Mouse (Mus musculus): ENCODE results near the gene Rreb1. TPM values are rescaled to one million over a fixed set of nuclear protein-coding genes. Genes with fewer than 3 reads are reported as not detected.

Rreb1 gene
- polyA plus RNA-seq, 1 experiment from 2014 or later = 14.1 TPM

- Histone ChIP-seq H3K36me3 (ENCODE audit: control insufficient read depth, insufficient read depth, low read length) (no peaks in the 10 kb centered on the region), H3K9me3 (replicated peaks; ENCODE audit: control insufficient read depth, low read length) (0 out of 2 replicates have a peak, but pooled peaks cover 5% of the 10 kb centered on the region), H3K4me3 (replicated peaks; ENCODE audit: low read length) (no peak overlapping the region), H3K4me2 (ENCODE audit: low read depth, low read length) (no peak overlapping the region), H3K27ac (ENCODE audit: low read length) (peak overlapping the region; percentile 71), H3K4me1 (ENCODE audit: control insufficient read depth, insufficient read depth, low read length) (peaks cover 5% of the 10 kb centered on the region; the same call in 1 of the 2 replicates), H3K27me3 (ENCODE audit: control insufficient read depth, insufficient read depth, low read length) (no peaks in the 10 kb centered on the region), H3K9ac (ENCODE audit: low read length) (no peak overlapping the region)
- peak; percentile 78; the same call in 1 of the 2 replicates for ATAC-seq (ENCODE audit: insufficient read depth, low FRiP score)
- 33% methylated on average over 9 of the region's 9 CpGs for WGBS
These were observed 26.8 kb upstream of the Rreb1 start for GRCm38 (mm10) chr13:37751154-37751950.

GRCm38 (mm10) chr13:37759341-37760012 is 18.7 kb upstream of the Rreb1 start:
- ATAC-seq (ENCODE audit: insufficient read depth, low FRiP score) = no peak
- Histone ChIP-seq H3K36me3 (ENCODE audit: control insufficient read depth, insufficient read depth, low read length) (no peaks in the 10 kb centered on the region), H3K9me3 (replicated peaks; ENCODE audit: control insufficient read depth, low read length) (0 out of 2 replicates have a peak, but pooled peaks cover 1% of the 10 kb centered on the region), H3K4me3 (replicated peaks; ENCODE audit: low read length) (no peak overlapping the region), H3K27me3 (ENCODE audit: control insufficient read depth, insufficient read depth, low read length) (no peaks in the 10 kb centered on the region), H3K9ac (ENCODE audit: low read length) (no peak overlapping the region), H3K4me1 (ENCODE audit: control insufficient read depth, insufficient read depth, low read length) (0 out of 2 replicates have a peak, but pooled peaks cover 6% of the 10 kb centered on the region), H3K27ac (ENCODE audit: low read length) (no peak overlapping the region), H3K4me2 (ENCODE audit: low read depth, low read length) (no peak overlapping the region)
- 73% methylated on average over 10 of the region's 10 CpGs for WGBS

- no peak for ATAC-seq (ENCODE audit: insufficient read depth, low FRiP score)
- WGBS = 35% methylated on average over 3 of the region's 3 CpGs
- H3K27ac ChIP-seq (ENCODE audit: low read length) = no peak overlapping the region
- 0 out of 2 replicates have a peak, but pooled peaks cover 6% of the 10 kb centered on the region for H3K4me1 ChIP-seq (ENCODE audit: control insufficient read depth, insufficient read depth, low read length)
- no peak overlapping the region for H3K4me2 ChIP-seq (ENCODE audit: low read depth, low read length)
- no peaks in the 10 kb centered on the region for H3K36me3 ChIP-seq (ENCODE audit: control insufficient read depth, insufficient read depth, low read length)
- H3K4me3 ChIP-seq (replicated peaks; ENCODE audit: low read length) = no peak overlapping the region
- no peak overlapping the region for H3K9ac ChIP-seq (ENCODE audit: low read length)
- no peaks in the 10 kb centered on the region for H3K27me3 ChIP-seq (ENCODE audit: control insufficient read depth, insufficient read depth, low read length)
- no peaks in the 10 kb centered on the region for H3K9me3 ChIP-seq (replicated peaks; ENCODE audit: control insufficient read depth, low read length)
These were observed 18.2 kb upstream of the Rreb1 start for GRCm38 (mm10) chr13:37760013-37760342.

GRCm38 (mm10) chr13:37760373-37760772 is 17.8 kb upstream of the Rreb1 start:
- Histone ChIP-seq H3K9ac (ENCODE audit: low read length) (no peak overlapping the region), H3K36me3 (ENCODE audit: control insufficient read depth, insufficient read depth, low read length) (no peaks in the 10 kb centered on the region), H3K9me3 (replicated peaks; ENCODE audit: control insufficient read depth, low read length) (0 out of 2 replicates have a peak, but pooled peaks cover under 1% of the 10 kb centered on the region), H3K4me1 (ENCODE audit: control insufficient read depth, insufficient read depth, low read length) (0 out of 2 replicates have a peak, but pooled peaks cover 6% of the 10 kb centered on the region), H3K27me3 (ENCODE audit: control insufficient read depth, insufficient read depth, low read length) (no peaks in the 10 kb centered on the region), H3K4me2 (ENCODE audit: low read depth, low read length) (no peak overlapping the region), H3K27ac (ENCODE audit: low read length) (no peak overlapping the region), H3K4me3 (replicated peaks; ENCODE audit: low read length) (no peak overlapping the region)
- WGBS = 68% methylated on average over 3 of the region's 3 CpGs
- no peak for ATAC-seq (ENCODE audit: insufficient read depth, low FRiP score)

GRCm38 (mm10) chr13:37760957-37761941 is 17.0 kb upstream of the Rreb1 start:
- Histone ChIP-seq H3K27ac (ENCODE audit: low read length) (peak overlapping the region; percentile 64), H3K9ac (ENCODE audit: low read length) (peak overlapping the region; percentile 27; the same call in 1 of the 2 replicates), H3K4me2 (ENCODE audit: low read depth, low read length) (peak overlapping the region; percentile 4; the same call in 1 of the 2 replicates), H3K27me3 (ENCODE audit: control insufficient read depth, insufficient read depth, low read length) (no peaks in the 10 kb centered on the region), H3K9me3 (replicated peaks; ENCODE audit: control insufficient read depth, low read length) (0 out of 2 replicates have a peak, but pooled peaks cover 3% of the 10 kb centered on the region), H3K36me3 (ENCODE audit: control insufficient read depth, insufficient read depth, low read length) (no peaks in the 10 kb centered on the region), H3K4me3 (replicated peaks; ENCODE audit: low read length) (no peak overlapping the region), H3K4me1 (ENCODE audit: control insufficient read depth, insufficient read depth, low read length) (0 out of 2 replicates have a peak, but pooled peaks cover 6% of the 10 kb centered on the region)
- 42% methylated on average over 23 of the region's 23 CpGs for WGBS
- peak; percentile 68; the same call in 1 of the 2 replicates for ATAC-seq (ENCODE audit: insufficient read depth, low FRiP score)

GRCm38 (mm10) chr13:37763800-37764407 is 14.3 kb upstream of the Rreb1 start:
- Histone ChIP-seq H3K36me3 (ENCODE audit: control insufficient read depth, insufficient read depth, low read length) (no peaks in the 10 kb centered on the region), H3K27me3 (ENCODE audit: control insufficient read depth, insufficient read depth, low read length) (no peaks in the 10 kb centered on the region), H3K9me3 (replicated peaks; ENCODE audit: control insufficient read depth, low read length) (0 out of 2 replicates have a peak, but pooled peaks cover 3% of the 10 kb centered on the region), H3K4me1 (ENCODE audit: control insufficient read depth, insufficient read depth, low read length) (0 out of 2 replicates have a peak, but pooled peaks cover 6% of the 10 kb centered on the region), H3K4me3 (replicated peaks; ENCODE audit: low read length) (no peak overlapping the region), H3K4me2 (ENCODE audit: low read depth, low read length) (no peak overlapping the region), H3K27ac (ENCODE audit: low read length) (no peak overlapping the region), H3K9ac (ENCODE audit: low read length) (no peak overlapping the region)
- no peak for ATAC-seq (ENCODE audit: insufficient read depth, low FRiP score)
- WGBS = 41% methylated on average over 9 of the region's 9 CpGs

- H3K4me1 ChIP-seq (ENCODE audit: control insufficient read depth, insufficient read depth, low read length) = no peaks in the 10 kb centered on the region
- H3K27ac ChIP-seq (ENCODE audit: low read length) = no peak overlapping the region
- no peak for ATAC-seq (ENCODE audit: insufficient read depth, low FRiP score)
- no peaks in the 10 kb centered on the region for H3K27me3 ChIP-seq (ENCODE audit: control insufficient read depth, insufficient read depth, low read length)
- 62% methylated on average over 1 of the region's 1 CpGs for WGBS
- no peak overlapping the region for H3K4me2 ChIP-seq (ENCODE audit: low read depth, low read length)
- H3K4me3 ChIP-seq (replicated peaks; ENCODE audit: low read length) = no peak overlapping the region
- 0 out of 2 replicates have a peak, but pooled peaks cover 3% of the 10 kb centered on the region for H3K9me3 ChIP-seq (replicated peaks; ENCODE audit: control insufficient read depth, low read length)
- no peaks in the 10 kb centered on the region for H3K36me3 ChIP-seq (ENCODE audit: control insufficient read depth, insufficient read depth, low read length)
- no peak overlapping the region for H3K9ac ChIP-seq (ENCODE audit: low read length)
These were observed 8.4 kb upstream of the Rreb1 start for GRCm38 (mm10) chr13:37769777-37770176.

- H3K4me2 ChIP-seq (ENCODE audit: low read depth, low read length) = no peak overlapping the region
- H3K36me3 ChIP-seq (ENCODE audit: control insufficient read depth, insufficient read depth, low read length) = no peaks in the 10 kb centered on the region
- no peak overlapping the region for H3K4me3 ChIP-seq (replicated peaks; ENCODE audit: low read length)
- no peaks in the 10 kb centered on the region for H3K27me3 ChIP-seq (ENCODE audit: control insufficient read depth, insufficient read depth, low read length)
- peaks cover 8% of the 10 kb centered on the region; the same call in 1 of the 2 replicates for H3K4me1 ChIP-seq (ENCODE audit: control insufficient read depth, insufficient read depth, low read length)
- H3K9me3 ChIP-seq (replicated peaks; ENCODE audit: control insufficient read depth, low read length) = no peaks in the 10 kb centered on the region
- ATAC-seq (ENCODE audit: insufficient read depth, low FRiP score) = no peak
- no peak overlapping the region for H3K27ac ChIP-seq (ENCODE audit: low read length)
- no peak overlapping the region for H3K9ac ChIP-seq (ENCODE audit: low read length)
These were observed 4.7 kb upstream of the Rreb1 start for GRCm38 (mm10) chr13:37773476-37773875.

All from stomach, embryonic 16.5 days (tissue).